Mouse (Mus musculus): ENCODE results near the gene Parp8.

Gene Parp8

DNA sequence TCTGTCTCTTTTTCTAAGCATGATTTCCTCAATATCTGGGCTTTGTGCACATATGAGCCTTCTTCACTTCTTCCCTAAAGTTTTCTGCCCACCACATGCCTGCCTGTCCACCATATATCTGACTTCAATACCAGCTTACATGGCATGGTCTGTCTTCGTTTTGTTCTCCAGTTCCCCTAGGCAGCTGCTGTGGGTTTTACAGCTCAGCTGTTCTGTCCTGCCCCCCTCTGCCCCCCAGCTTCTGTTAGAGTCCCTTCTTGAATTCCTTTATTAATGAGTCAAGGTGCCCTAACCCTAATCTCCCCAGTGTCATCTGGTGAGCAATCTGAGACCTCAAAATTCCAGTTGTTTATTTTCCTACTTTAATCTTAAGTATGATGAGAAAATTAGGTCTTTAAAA lies 155.1 kb downstream of the Parp8 start:
- DNase-seq (ENCODE audit: low spot score in 2 of 2), result no peak

DNA sequence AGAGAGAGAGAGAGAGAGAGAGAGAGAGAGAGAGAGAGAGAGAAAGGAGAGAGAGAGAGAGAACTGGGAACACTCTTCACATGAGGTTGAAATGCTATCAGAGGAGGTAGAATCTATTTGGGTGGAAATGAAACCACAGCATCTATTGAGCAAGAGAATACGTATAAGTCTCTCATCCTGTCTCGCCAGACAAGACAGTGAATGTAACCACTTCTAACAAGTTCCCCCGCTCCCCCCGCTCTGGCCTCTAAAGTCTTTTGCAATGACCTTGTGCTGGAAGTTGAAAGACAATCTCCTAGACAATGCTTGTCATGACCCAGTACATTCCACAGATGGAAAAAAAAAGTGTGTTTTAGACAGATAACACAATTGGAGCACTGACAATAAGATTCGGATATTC lies 181.4 kb downstream of the Parp8 start:
- no peak for DNase-seq (ENCODE audit: low spot score in 2 of 2)

GRCm38 (mm10) chr13:116830984-116831383 lies 194.4 kb downstream of the Parp8 start:
- DNase-seq (ENCODE audit: low spot score in 2 of 2), result no peak

DNA sequence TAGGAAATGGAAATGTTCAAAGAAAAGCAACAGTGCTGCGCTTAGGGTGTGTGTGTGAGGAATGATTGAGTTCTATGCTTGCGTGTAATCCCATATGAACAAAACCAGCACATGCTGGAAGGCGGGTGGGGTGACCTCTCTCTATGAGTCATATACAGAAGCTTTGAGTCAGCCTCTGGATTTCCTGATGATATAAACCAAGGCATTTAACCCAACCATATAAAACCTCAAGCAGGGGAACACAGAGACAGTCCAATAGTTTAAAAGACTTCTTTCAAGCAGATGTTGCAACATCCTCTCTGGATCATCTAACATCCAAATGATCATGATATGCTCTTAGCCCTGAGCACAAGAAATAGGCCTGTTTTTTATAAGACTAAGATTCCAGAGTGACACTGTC lies 196.3 kb downstream of the Parp8 start:
- DNase-seq (ENCODE audit: low spot score in 2 of 2), result no peak

GRCm38 (mm10) chr13:116811456-116811855 lies 213.9 kb downstream of the Parp8 start:
- no peak for DNase-seq (ENCODE audit: low spot score in 2 of 2)
